Mouse (Mus musculus) C2C12 (cell line): ENCODE measurements around the gene Ugcg.

Source experiments
- CEBPB ChIP-seq: IDR thresholded peaks from one replicate; pipeline ENCODE4 v1.6.1; 2011; ENCODE audit warnings: low read depth, mild to moderate bottlenecking, control low read depth, moderate library complexity
- CTCF ChIP-seq: IDR thresholded peaks from one replicate; pipeline ENCODE4 v1.5.1; 2011; ENCODE audit not compliant: control insufficient read depth, insufficient read depth, insufficient read length
- FOSL1 ChIP-seq: IDR thresholded peaks from one replicate; pipeline ENCODE4 v1.8.0; 2011; ENCODE audit warnings: mild to moderate bottlenecking, low read length; ENCODE audit not compliant: poor library complexity, insufficient read depth, severe bottlenecking
- MAX ChIP-seq: IDR thresholded peaks from one replicate; pipeline ENCODE4 v1.6.1; 2011; ENCODE audit warnings: mild to moderate bottlenecking, control low read depth
- MYOD1 ChIP-seq: IDR thresholded peaks from one replicate; pipeline ENCODE4 v1.6.1; 2011; ENCODE audit warnings: low read depth; ENCODE audit not compliant: control insufficient read depth, insufficient read length
- MYOG ChIP-seq: IDR thresholded peaks from one replicate; pipeline ENCODE4 v1.6.1; 2011; ENCODE audit not compliant: control insufficient read depth, insufficient read length; ENCODE audit errors: extremely low read depth
- USF1 ChIP-seq: IDR thresholded peaks from one replicate; pipeline ENCODE4 v1.6.1; 2011; ENCODE audit warnings: low read depth, mild to moderate bottlenecking, control low read depth, moderate library complexity

- no peak for TF ChIP-seq CTCF
- TF ChIP-seq CEBPB: no peak
- no peak for TF ChIP-seq MYOD1
- no peak for TF ChIP-seq MAX
- no peak for TF ChIP-seq USF1
- no peak for TF ChIP-seq MYOG
- no peak for TF ChIP-seq FOSL1
Observed at GRCm38 (mm10) chr4:59173181-59173922, 15.7 kb upstream of the Ugcg start.
